Mouse (Mus musculus) ES-Bruce4 (cell line): Measurements from ENCODE around the gene Pde1a.

Source experiments
- CTCF ChIP-seq: IDR thresholded peaks from one replicate; pipeline ENCODE4 v1.8.1; 2011; ENCODE audit warnings: low read depth, low read length
- EP300 ChIP-seq: IDR thresholded peaks from 2 replicates; pipeline ENCODE4 v1.6.1; 2011; ENCODE audit warnings: low read depth, low read length; ENCODE audit not compliant: insufficient read depth
- POLR2A ChIP-seq: IDR thresholded peaks from one replicate; pipeline ENCODE4 v1.8.1; 2011; ENCODE audit warnings: low read length; ENCODE audit not compliant: insufficient read depth

GRCm38 (mm10) chr2:79934660-79935059 lies 194.6 kb downstream of the Pde1a start:
- TF ChIP-seq CTCF (no peak), POLR2A (no peak), EP300 (no peak)
